Mouse (Mus musculus): Measurements from ENCODE around the gene Wfdc1.

GRCm38 (mm10) chr8:119723676-119724075 lies 57.5 kb downstream of the Wfdc1 start:
- no peak for TF ChIP-seq ZC3H11A (IDR thresholded peaks at IDR 0.05; ENCODE audit: borderline replicate concordance, low read depth, low read length)
- TF ChIP-seq MAFK (IDR thresholded peaks at IDR 0.05; ENCODE audit: insufficient read depth, low read depth, low read length), result no peak
- TF ChIP-seq ZNF384 (IDR thresholded peaks at IDR 0.05; ENCODE audit: low read depth, low read length), result no peak
- TF ChIP-seq CHD2 (IDR thresholded peaks at IDR 0.05; ENCODE audit: low read depth, low read length), result no peak
- no peak for TF ChIP-seq HCFC1 (IDR thresholded peaks at IDR 0.05; ENCODE audit: borderline replicate concordance, insufficient read depth, low read length)
